Comparison of ENCODE assay signal across 8 mouse cellular contexts in genomic region chr13:28604016-28604415, GRCm38 (mm10).
DNase-seq lines count a peak whose midpoint lies in the region; ATAC-seq lines count a peak whose summit lies in the region.
"Had no signal": no experiment of that assay in that cellular context is flagged by ENCODE, and none has a peak within 500 bp of the region (broad histone marks: within the 10 kb centered on the region; RNA-seq: fewer than 3 reads in every experiment).

No protein-coding gene starts in this region.

- H3K4me3 ChIP-seq in liver, embryonic 12.5 days = no peak overlapping the region
- H3K4me3 ChIP-seq: midbrain, embryonic 12.5 days had no signal

- H3K4me1 ChIP-seq in liver, embryonic 12.5 days = no peaks in the 10 kb centered on the region

- H3K9me3 ChIP-seq in liver, embryonic 12.5 days (replicated peaks) = no peaks in the 10 kb centered on the region
- H3K9me3 ChIP-seq: midbrain, embryonic 12.5 days had no signal

- H3K36me3 ChIP-seq in liver, embryonic 12.5 days = no peaks in the 10 kb centered on the region
- H3K36me3 ChIP-seq: midbrain, embryonic 12.5 days had no signal

- no peak overlapping the region for H3K9ac ChIP-seq in liver, embryonic 12.5 days
- H3K9ac ChIP-seq: midbrain, embryonic 12.5 days had no signal

- H3K4me2 ChIP-seq in liver, embryonic 12.5 days = no peak overlapping the region
- H3K4me2 ChIP-seq: midbrain, embryonic 12.5 days had no signal

- DNase-seq in liver = peak; percentile 10
- peak; percentile 13 to 28 for DNase-seq in frontal cortex, postnatal 36 days (ENCODE audit: low spot score in 2 of 2)
- peak; percentile 74 to 77 for DNase-seq in kidney, adult 8-10 months
- DNase-seq in lung, postnatal 4 days = peak; percentile 41 to 54
- DNase-seq in cerebellum, postnatal 36 days = no peak
- no peak for DNase-seq in natural killer cell, adult 2 months (ENCODE audit: low spot score in 2 of 2)

- H3K27ac ChIP-seq in liver, embryonic 12.5 days = no peak overlapping the region
- H3K27ac ChIP-seq: midbrain, embryonic 12.5 days had no signal

- WGBS in liver, embryonic 12.5 days (ENCODE audit: insufficient replicate concordance) = 62% methylated on average over 6 of the region's 6 CpGs

- ATAC-seq in liver, embryonic 12.5 days = no peak

- no peaks in the 10 kb centered on the region for H3K27me3 ChIP-seq in liver, embryonic 12.5 days (replicated peaks)
- H3K27me3 ChIP-seq: midbrain, embryonic 12.5 days had no signal

Comparison
In these comparisons a context has a peak if more than half of its experiments do, and no peak if none do; other contexts are left out.
1. DNase-seq: peak in liver (single experiment), frontal cortex, postnatal 36 days (2 of 2), kidney, adult 8-10 months (2 of 2) and lung, postnatal 4 days (2 of 2); none in cerebellum, postnatal 36 days (0 of 2) and natural killer cell, adult 2 months (0 of 2).